Mouse (Mus musculus) thymus, adult 2 months (tissue): ENCODE measurements around the gene Ncstn.

Experiments
- CTCF ChIP-seq: fragments of 200-500 bp; IDR thresholded peaks from 2 replicates; pipeline ENCODE4 v1.5.1; 2012; ENCODE audit warnings: mild to moderate bottlenecking, control low read depth, low read length, moderate library complexity, borderline replicate concordance; ENCODE audit not compliant: control insufficient read depth, poor library complexity, insufficient read depth; ENCODE audit errors: extremely low read depth
- POLR2A ChIP-seq: fragments of 200-500 bp; IDR thresholded peaks from 2 replicates; pipeline ENCODE4 v1.6.1; 2012; ENCODE audit warnings: mild to moderate bottlenecking, low read length, control low read depth, moderate library complexity; ENCODE audit not compliant: control insufficient read depth, poor library complexity, insufficient read depth; ENCODE audit errors: extremely low read depth

- no peak for TF ChIP-seq POLR2A
- TF ChIP-seq CTCF = no peak
Observed at GRCm38 (mm10) chr1:172063291-172064023, 19.1 kb downstream of the Ncstn start.
